8 mouse cellular contexts compared by ENCODE assay signal in the genomic region with DNA sequence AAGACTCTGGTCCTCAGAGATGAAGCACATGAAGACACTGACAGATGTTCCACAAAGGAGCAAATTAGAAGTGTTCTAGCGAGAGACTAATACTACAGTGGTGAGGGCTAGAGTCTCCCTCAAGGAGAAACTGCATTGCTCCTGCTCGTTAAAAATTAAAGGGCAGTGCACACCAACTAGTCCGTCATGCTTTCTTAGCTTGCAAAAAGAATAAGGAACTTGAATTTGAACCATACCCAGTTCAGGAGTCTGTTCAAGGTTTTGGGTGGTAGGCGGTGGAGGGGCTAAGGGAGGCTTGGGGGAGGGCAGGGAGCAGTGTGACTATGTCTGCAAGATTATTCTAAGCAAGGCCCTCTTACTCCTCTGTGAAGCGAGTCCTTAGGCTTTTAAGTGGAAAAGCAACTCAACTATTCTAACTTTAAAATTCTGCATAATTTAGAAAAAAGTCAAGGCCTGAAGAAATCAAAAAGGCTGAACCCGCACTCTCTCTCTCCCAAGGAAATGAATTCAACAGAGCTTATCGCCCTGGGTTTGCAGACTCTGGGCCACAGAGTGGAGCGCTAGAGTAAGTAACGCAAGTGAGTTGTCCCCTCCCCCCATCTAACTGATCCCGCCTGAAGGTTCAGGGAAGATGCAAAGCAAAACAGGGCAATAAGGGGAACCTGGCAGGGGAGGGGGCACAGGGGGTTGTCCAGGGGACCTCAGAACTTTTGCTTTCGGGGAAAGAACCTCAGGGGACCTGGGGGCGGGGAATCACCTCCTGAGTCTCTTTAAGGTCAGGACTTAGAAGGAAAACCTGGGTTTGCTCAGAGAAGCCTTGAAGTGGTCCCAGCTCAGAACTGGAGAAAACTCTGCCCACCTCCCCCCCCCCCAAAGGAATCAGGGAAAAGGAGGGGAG. TPM values are rescaled to one million over a fixed set of nuclear protein-coding genes. Genes with fewer than 3 reads are reported as not detected.
DNase-seq lines count a peak whose midpoint lies in the region; ATAC-seq and TF ChIP-seq lines count a peak whose summit lies in the region.

No protein-coding gene starts in this region.

- peak overlapping the region; percentile 56 for H3K27ac ChIP-seq in heart, adult 2 months
- no peak overlapping the region for H3K27ac ChIP-seq in kidney, embryonic 16.5 days (ENCODE audit: low read length)

- H3K4me2 ChIP-seq in kidney, embryonic 16.5 days (replicated peaks; ENCODE audit: low read depth, low read length): peak overlapping the region; percentile 100

- peaks cover 4% of the 10 kb centered on the region; the same call in 1 of the 2 replicates for H3K4me1 ChIP-seq in heart, adult 2 months (ENCODE audit: control insufficient read depth, insufficient read depth, low read length)
- H3K4me1 ChIP-seq in kidney, embryonic 16.5 days (ENCODE audit: insufficient read depth, low read length): peaks cover 48% of the 10 kb centered on the region

- peaks cover 8% of the 10 kb centered on the region for H3K36me3 ChIP-seq in heart, adult 2 months (ENCODE audit: control insufficient read depth, insufficient read depth, low read length)
- H3K36me3 ChIP-seq in kidney, embryonic 16.5 days (ENCODE audit: insufficient read depth, low read length): no peaks in the 10 kb centered on the region

- TF ChIP-seq CTCF in heart, adult 2 months (IDR thresholded peaks at IDR 0.05): peak; percentile 58

- WGBS in heart, adult 2 months: 41% methylated on average over 12 of the region's 12 CpGs
- 17% methylated on average over 12 of the region's 12 CpGs for WGBS in kidney, embryonic 16.5 days

- no peak for TF ChIP-seq POLR2A in heart, adult 2 months (IDR thresholded peaks at IDR 0.05; ENCODE audit: insufficient read depth, low read depth, low read length)

- H3K4me3 ChIP-seq in heart, adult 2 months: peak overlapping the region; percentile 64
- H3K4me3 ChIP-seq in kidney, embryonic 16.5 days (ENCODE audit: low read length): peak overlapping the region; percentile 70

- intact Hi-C loops in heart, adult 2 months (cut with DNase I): loop anchor here (5.0 to 10.0 kb wide), 3 partner anchors 66 to 433 kb away; no protein-coding TSS in a partner anchor
- intact Hi-C loops in left cerebral cortex, postnatal 36 days (cut with DNase I): no loop called here

- H3K9ac ChIP-seq in heart, adult 2 months (ENCODE audit: low read depth, low read length): peak overlapping the region; percentile 80
- H3K9ac ChIP-seq in kidney, embryonic 16.5 days (replicated peaks; ENCODE audit: low read length): peak overlapping the region; percentile 63

- peak; percentile 58; the same call in 1 of the 2 replicates for TF ChIP-seq EP300 in heart, adult 2 months (IDR thresholded peaks at IDR 0.05; ENCODE audit: insufficient read depth, low read depth, low read length)

- ATAC-seq in kidney, embryonic 16.5 days (ENCODE audit: low FRiP score, low TSS enrichment): peak; percentile 58; the same call in 1 of the 2 replicates

- H3K27me3 ChIP-seq in heart, adult 2 months (ENCODE audit: control insufficient read depth, insufficient read depth, low read length): peaks cover 2% of the 10 kb centered on the region; the same call in 1 of the 2 replicates
- peaks cover 17% of the 10 kb centered on the region for H3K27me3 ChIP-seq in kidney, embryonic 16.5 days (ENCODE audit: insufficient read depth, low read length)

- no peaks in the 10 kb centered on the region for H3K9me3 ChIP-seq in kidney, embryonic 16.5 days (ENCODE audit: low read length)

- peak; percentile 32 for DNase-seq in ovary, postnatal 36 days (ENCODE audit: low spot score)
- no peak for DNase-seq in ovary, postnatal 14 days (ENCODE audit: low spot score)
- peak; percentile 56 for DNase-seq in c-Kit-positive CD71-positive TER-119-positive erythroid progenitor cells, embryonic 14.5 days (ENCODE audit: low spot score)
- DNase-seq in heart, adult 2 months: peak; percentile 53 to 66
- DNase-seq in lung, postnatal 4 days: peak; percentile 38 to 44
- peak; percentile 52 to 62 for DNase-seq in spleen, postnatal 36 days (ENCODE audit: low spot score in 2 of 2)
- no peak for DNase-seq in left cerebral cortex, postnatal 36 days (ENCODE audit: low spot score in 2 of 2)

- H3K79me2 ChIP-seq in heart, adult 2 months (replicated peaks; ENCODE audit: control insufficient read depth, insufficient read depth, low read length): no peaks in the 10 kb centered on the region; the same call in 1 of the 2 replicates

RNA-seq across cellular contexts. Expression of gene Ptger4, which starts 2.4 kb away (rescaled TPM):
- total RNA-seq in heart, adult 2 months (2021): 1 to 10 TPM; 1.8 to 2.8 TPM
- polyA plus RNA-seq in heart, adult 2 months (2012; rRNA removed): 2.9 and 4.4 TPM in 2 replicates
- 5.2 and 5.4 TPM in 2 replicates for polyA plus RNA-seq in kidney, embryonic 16.5 days (2015; fragmentation: Nextera tagmentation; extraction: Ambion mirVana)
- 1 to 10 TPM in 1 of 2 experiments, under 1 TPM in 1; 0.82 to 1.1 TPM for total RNA-seq in left cerebral cortex, postnatal 36 days (2021)

RNA-seq across cellular contexts. Expression of gene Ttc33, which starts 56.2 kb away (rescaled TPM):
- total RNA-seq in heart, adult 2 months (2021): 10 to 100 TPM; 37.5 to 45.2 TPM
- polyA plus RNA-seq in heart, adult 2 months (2012; rRNA removed): 10.4 and 18.7 TPM in 2 replicates
- 44.3 and 46.4 TPM in 2 replicates for polyA plus RNA-seq in kidney, embryonic 16.5 days (2015; fragmentation: Nextera tagmentation; extraction: Ambion mirVana)
- 10 to 100 TPM; 74.3 to 75.4 TPM for total RNA-seq in left cerebral cortex, postnatal 36 days (2021)

Comparison
In these comparisons a context has a peak if more than half of its experiments do, and no peak if none do; other contexts are left out.
1. DNase-seq: peak in ovary, postnatal 36 days (single experiment), c-Kit-positive CD71-positive TER-119-positive erythroid progenitor cells, embryonic 14.5 days (single experiment), heart, adult 2 months (2 of 2), lung, postnatal 4 days (2 of 2) and spleen, postnatal 36 days (2 of 2); none in ovary, postnatal 14 days (single experiment) and left cerebral cortex, postnatal 36 days (0 of 2).